Mouse (Mus musculus) limb, embryonic 10.5 days (tissue): ENCODE measurements around the gene Thnsl1. TPM values are rescaled to one million over a fixed set of nuclear protein-coding genes. Genes with fewer than 3 reads are reported as not detected.

ENCODE experiments used
- DNase-seq: peaks from one replicate; pipeline ENCODE4 v3.0.0-alpha.2; 2017; ENCODE audit warnings: low spot score
- H3K27ac ChIP-seq: fragments of 300-500 bp; sonication (generic); 2 replicates; pipeline ENCODE4 v1.5.1; 2016; ENCODE audit warnings: mild to moderate bottlenecking
- H3K27me3 ChIP-seq: fragments of 300-500 bp; sonication (generic); 2 replicates; pipeline ENCODE4 v1.6.1; 2016; ENCODE audit warnings: low read depth, mild to moderate bottlenecking; ENCODE audit not compliant: poor library complexity, severe bottlenecking
- H3K36me3 ChIP-seq: fragments of 300-500 bp; sonication (generic); 2 replicates; pipeline ENCODE4 v1.6.1; 2016; ENCODE audit warnings: mild to moderate bottlenecking, moderate library complexity
- H3K4me1 ChIP-seq: fragments of 300-500 bp; sonication (generic); 2 replicates; pipeline ENCODE4 v1.6.1; 2016
- H3K4me3 ChIP-seq: fragments of 300-500 bp; sonication (generic); 2 replicates; pipeline ENCODE4 v1.5.1; 2016; ENCODE audit warnings: mild to moderate bottlenecking, moderate library complexity
- H3K9me3 ChIP-seq: fragments of 300-500 bp; sonication (generic); replicated peaks from 2 replicates; pipeline ENCODE4 v1.6.1; 2016; ENCODE audit warnings: mild to moderate bottlenecking
- WGBS: fragments of 180-500 bp; shearing (Covaris S2); methylation state at CpG from one replicate; pipeline ENCODE4 v1.1.7; 2016; 5-methylcytosine and 5-hydroxymethylcytosine counted together
- polyA plus RNA-seq: library from polyadenylated mRNA; unstranded; fragments of >200 nt; fragmentation: Nextera tagmentation; extraction: Ambion mirVana; gene quantifications from 2 replicates; pipeline ENCODE4 v1.2.1, GENCODE M21; 2016

Gene Thnsl1
- polyA plus RNA-seq = 6.1 and 6.9 TPM in 2 replicates

DNA sequence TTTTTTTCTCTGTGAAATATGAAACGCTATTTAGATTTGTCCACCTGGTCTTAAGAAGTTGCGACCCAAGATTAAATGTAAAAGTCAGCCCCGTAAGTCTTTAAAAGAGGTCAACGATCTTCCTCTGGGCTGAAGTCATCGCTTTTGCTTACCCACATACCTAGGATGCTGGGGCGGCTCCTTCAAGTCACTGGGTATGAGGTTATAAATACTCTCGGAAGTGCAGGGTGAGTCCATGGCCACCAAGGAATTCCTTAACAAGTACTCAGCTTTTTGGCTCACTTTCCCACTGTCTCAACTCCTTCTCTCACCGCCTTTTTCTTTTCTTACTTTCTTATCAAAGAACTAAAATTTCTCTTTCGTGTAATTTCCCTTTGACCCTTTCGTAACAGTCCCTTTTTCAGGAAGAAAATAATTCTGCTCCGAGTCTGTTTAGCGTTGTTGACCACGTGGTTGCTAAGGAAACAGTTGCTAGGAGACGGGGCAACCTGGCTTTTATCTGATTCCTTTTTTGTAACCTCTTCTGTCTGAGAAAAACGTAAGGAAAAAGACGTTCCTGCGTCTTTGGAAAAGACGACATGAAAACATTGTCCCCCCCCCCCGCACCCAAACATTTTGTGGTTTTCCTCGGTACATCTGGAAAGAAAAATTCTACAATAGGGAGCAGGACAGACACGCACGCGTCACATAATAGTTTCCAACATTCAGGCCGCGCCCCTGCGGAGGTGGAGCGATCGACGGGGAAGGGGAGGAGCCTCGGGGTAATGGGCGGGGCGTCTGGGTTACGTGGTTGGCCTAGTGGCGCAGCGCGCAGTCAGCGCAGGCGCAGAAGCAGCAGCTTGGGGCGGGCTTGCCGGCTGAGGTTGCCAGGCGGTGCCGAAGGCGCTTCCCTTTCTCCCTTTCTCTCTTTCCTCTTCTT lies at the start of gene Thnsl1, which contains the start of gene Enkur:
Gene Thnsl1 (plus strand): TSS at position 813 of the 919 bp plus-strand sequence.
Gene Enkur (minus strand): TSS at position 454 of the 919 bp plus-strand sequence.
- H3K4me3 ChIP-seq = peak within 1 kb of the TSS; percentile 63
- H3K36me3 ChIP-seq = no peaks in the 10 kb centered on the region
- no peaks in the 10 kb centered on the region for H3K27me3 ChIP-seq
- peak within 1 kb of the TSS; percentile 79 for H3K27ac ChIP-seq
- DNase-seq = peak; percentile 97
- 4% methylated on average over 43 of the region's 43 CpGs for WGBS
- peaks cover 5% of the 10 kb centered on the region; the same call in 1 of the 2 replicates for H3K4me1 ChIP-seq
- no peaks in the 10 kb centered on the region for H3K9me3 ChIP-seq

DNA sequence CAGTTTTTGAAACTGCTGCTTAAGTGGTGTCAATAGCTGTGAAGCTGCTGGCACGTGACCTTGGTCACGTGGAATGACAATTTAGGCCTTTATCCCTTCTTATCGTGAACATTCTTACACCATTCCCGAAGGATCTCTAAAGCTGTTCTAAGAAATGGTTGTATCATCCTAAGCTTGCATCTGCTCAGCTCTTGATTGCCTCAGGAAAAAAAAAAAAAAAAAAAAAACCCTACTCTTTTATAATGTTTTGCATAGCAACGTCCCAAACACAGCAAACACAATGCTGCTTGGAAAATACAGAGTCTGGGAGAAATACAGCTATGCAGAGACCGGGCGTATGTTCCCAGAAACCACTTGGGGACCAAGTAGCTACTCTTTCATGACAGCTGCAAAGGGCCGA lies 41.2 kb upstream of the Thnsl1 start:
- no peak for DNase-seq
- no peak overlapping the region for H3K4me3 ChIP-seq
- H3K27ac ChIP-seq = no peak overlapping the region
- 91% methylated on average over 8 of the region's 8 CpGs for WGBS
- no peaks in the 10 kb centered on the region for H3K27me3 ChIP-seq
- H3K4me1 ChIP-seq = no peaks in the 10 kb centered on the region
- H3K36me3 ChIP-seq = no peaks in the 10 kb centered on the region
- no peaks in the 10 kb centered on the region for H3K9me3 ChIP-seq

DNA sequence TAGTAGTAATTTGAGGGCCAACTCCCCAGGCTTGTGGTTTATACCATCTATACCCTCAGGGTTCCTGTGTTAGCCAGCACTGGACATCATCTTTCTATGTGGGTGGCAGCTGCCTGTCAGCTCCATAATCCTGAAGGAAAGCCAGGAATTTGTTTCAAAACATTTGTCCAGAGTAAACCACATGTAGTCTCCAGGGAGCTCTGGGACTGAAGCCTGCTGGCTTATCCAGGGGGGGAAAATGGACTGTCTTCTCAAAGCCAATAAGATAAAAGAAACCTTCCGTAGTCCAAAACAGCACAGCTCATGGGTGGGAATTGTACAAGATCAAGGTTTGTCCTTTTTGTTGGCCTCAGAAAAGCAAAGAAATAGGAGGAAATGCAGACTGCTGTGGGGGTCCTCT lies 37.6 kb upstream of the Thnsl1 start:
- 98% methylated on average over 1 of the region's 1 CpGs for WGBS
- no peak for DNase-seq
- H3K4me3 ChIP-seq = no peak overlapping the region
- H3K9me3 ChIP-seq = no peaks in the 10 kb centered on the region
- no peaks in the 10 kb centered on the region for H3K36me3 ChIP-seq
- H3K4me1 ChIP-seq = no peaks in the 10 kb centered on the region
- no peaks in the 10 kb centered on the region for H3K27me3 ChIP-seq
- no peak overlapping the region for H3K27ac ChIP-seq

DNA sequence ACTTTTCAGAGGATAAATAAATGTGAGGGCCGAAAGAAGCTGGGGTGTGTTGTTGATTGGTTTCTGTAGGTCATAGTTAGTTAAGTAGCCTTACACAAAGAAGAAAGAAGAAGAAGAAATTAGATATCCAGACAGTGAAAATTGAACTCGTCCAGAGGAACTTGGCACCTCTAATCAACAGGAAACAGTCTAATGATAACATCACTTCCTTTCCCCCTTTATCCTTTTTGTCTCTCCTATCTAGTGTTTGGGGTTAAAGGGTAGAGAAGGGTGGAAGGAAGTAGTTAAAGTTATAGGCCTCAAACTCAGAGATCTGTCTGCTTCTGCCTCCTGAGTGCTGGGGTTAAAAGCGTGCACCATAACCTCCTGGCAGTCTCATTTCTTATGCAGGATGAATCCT lies 32.7 kb upstream of the Thnsl1 start:
- H3K27me3 ChIP-seq = no peaks in the 10 kb centered on the region
- no peak overlapping the region for H3K4me3 ChIP-seq
- H3K27ac ChIP-seq = no peak overlapping the region
- 78% methylated on average over 3 of the region's 3 CpGs for WGBS
- no peaks in the 10 kb centered on the region for H3K36me3 ChIP-seq
- no peak for DNase-seq
- no peaks in the 10 kb centered on the region for H3K9me3 ChIP-seq
- H3K4me1 ChIP-seq = no peaks in the 10 kb centered on the region

DNA sequence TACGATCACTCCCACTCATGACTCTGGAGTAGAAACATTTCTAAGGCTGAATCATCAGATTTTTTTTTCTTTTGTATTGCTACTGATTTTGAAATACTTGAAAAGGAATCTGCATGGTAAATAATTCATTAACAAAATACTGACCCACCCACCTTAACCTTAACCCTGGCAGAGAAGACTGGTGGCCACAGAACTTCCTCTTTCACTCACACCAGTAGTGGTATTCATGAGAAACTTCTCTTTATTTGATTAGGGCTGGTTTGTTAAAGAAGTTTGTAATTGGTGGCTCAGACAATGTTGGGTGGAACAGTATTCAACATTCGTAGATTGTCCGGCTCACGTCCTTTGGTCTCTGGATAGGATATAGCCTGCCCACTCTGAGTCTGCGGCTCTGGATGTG lies 26.4 kb upstream of the Thnsl1 start:
- Histone ChIP-seq H3K27me3 (no peaks in the 10 kb centered on the region), H3K4me1 (no peaks in the 10 kb centered on the region), H3K36me3 (no peaks in the 10 kb centered on the region), H3K9me3 (0 out of 2 replicates have a peak, but pooled peaks cover 1% of the 10 kb centered on the region), H3K27ac (no peak overlapping the region), H3K4me3 (no peak overlapping the region)
- 94% methylated on average over 5 of the region's 5 CpGs for WGBS
- no peak for DNase-seq

DNA sequence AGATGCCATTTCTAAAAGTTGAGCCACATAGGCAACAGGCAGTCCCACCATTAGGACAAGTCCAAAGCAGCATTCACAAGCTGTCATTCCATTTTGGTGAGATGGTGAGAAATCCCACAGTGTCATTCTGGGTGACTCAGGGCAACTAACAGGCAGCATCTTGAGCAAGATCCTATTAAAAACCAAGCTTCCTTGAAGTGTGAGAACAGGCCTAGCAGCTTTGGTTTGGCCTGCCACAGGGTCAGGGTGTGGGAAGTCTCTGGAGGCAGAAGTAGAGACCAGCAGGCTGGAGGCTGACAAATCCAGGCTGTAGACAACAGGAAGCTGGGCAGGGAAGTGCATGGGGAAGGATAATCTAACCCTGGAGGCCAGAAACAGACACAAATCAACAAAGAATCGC lies 22.7 kb upstream of the Thnsl1 start:
- no peaks in the 10 kb centered on the region for H3K27me3 ChIP-seq
- 75% methylated on average over 1 of the region's 1 CpGs for WGBS
- no peak overlapping the region for H3K27ac ChIP-seq
- H3K4me1 ChIP-seq = no peaks in the 10 kb centered on the region
- DNase-seq = no peak
- 0 out of 2 replicates have a peak, but pooled peaks cover 1% of the 10 kb centered on the region for H3K9me3 ChIP-seq
- no peak overlapping the region for H3K4me3 ChIP-seq
- H3K36me3 ChIP-seq = no peaks in the 10 kb centered on the region

DNA sequence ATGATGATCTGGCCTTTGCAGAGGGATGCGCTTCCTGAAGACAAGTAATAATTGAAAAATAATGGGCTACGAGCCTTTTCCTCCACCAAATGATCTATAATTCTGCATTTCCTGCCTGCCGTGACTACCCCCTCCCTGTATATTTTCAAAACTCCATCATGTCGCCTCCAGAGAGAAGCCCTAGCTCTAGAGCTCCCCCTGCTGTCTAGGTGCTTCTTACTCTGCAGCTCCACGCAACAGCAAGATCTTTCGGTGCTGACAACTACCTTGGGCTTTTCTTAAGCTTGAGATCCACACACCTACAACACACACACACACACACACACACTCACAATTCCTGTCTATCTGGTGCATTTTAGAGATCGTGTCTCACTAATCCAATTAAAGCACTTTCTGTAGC lies 17.9 kb upstream of the Thnsl1 start:
- no peaks in the 10 kb centered on the region for H3K27me3 ChIP-seq
- no peak overlapping the region for H3K27ac ChIP-seq
- no peaks in the 10 kb centered on the region for H3K4me1 ChIP-seq
- peak; percentile 42 for DNase-seq
- H3K4me3 ChIP-seq = no peak overlapping the region
- H3K9me3 ChIP-seq = 0 out of 2 replicates have a peak, but pooled peaks cover 1% of the 10 kb centered on the region
- WGBS = 57% methylated on average over 7 of the region's 7 CpGs
- H3K36me3 ChIP-seq = no peaks in the 10 kb centered on the region

DNA sequence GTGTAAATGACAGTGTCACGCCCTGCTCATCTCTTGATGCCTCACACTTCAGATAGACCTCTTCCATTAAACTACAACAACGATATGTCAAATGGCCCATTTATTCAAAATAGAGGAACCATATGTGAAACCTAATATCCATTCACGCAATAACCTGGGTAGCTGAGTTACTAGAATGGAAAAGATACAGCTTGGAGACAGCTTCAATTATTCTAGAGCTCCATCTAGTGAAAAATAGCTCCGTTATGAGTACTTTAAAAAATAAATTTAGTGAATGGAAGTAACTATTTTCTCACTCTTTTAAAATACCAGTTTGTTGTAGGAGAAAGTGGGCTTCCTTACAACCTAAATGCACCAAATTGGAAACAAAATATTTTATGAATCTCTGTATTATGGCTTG lies 16.9 kb upstream of the Thnsl1 start:
- H3K27me3 ChIP-seq = no peaks in the 10 kb centered on the region
- no peak for DNase-seq

DNA sequence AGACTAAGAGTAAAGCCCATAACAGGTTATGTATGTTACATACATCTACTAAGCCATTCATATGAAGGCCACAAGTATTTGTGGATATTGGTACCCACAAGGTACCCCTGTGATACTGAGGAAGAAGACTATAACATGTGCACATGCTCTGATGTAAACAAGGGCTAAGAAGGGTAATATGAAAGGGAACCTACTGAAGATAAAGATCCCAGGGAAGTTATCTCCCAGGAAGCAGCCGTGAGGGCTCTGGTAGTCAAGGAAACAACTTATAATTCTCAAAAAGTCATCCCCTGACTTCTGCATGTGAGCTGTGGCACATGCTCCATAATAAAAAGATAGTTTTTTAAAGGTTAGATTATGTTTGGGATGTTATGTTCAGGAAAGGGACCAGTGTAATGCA lies 14.3 kb upstream of the Thnsl1 start:
- H3K9me3 ChIP-seq = no peaks in the 10 kb centered on the region
- no peaks in the 10 kb centered on the region for H3K27me3 ChIP-seq
- no peaks in the 10 kb centered on the region for H3K4me1 ChIP-seq
- WGBS = 88% methylated on average over 1 of the region's 1 CpGs
- no peak for DNase-seq
- no peak overlapping the region for H3K4me3 ChIP-seq
- H3K27ac ChIP-seq = no peak overlapping the region
- no peaks in the 10 kb centered on the region for H3K36me3 ChIP-seq

More for the DNA sequence above, 16.9 kb upstream of the Thnsl1 start:
- Histone ChIP-seq H3K4me3 (no peak overlapping the region), H3K27ac (no peak overlapping the region), H3K9me3 (no peaks in the 10 kb centered on the region), H3K36me3 (no peaks in the 10 kb centered on the region), H3K4me1 (no peaks in the 10 kb centered on the region)
- WGBS = 86% methylated on average over 4 of the region's 4 CpGs

DNA sequence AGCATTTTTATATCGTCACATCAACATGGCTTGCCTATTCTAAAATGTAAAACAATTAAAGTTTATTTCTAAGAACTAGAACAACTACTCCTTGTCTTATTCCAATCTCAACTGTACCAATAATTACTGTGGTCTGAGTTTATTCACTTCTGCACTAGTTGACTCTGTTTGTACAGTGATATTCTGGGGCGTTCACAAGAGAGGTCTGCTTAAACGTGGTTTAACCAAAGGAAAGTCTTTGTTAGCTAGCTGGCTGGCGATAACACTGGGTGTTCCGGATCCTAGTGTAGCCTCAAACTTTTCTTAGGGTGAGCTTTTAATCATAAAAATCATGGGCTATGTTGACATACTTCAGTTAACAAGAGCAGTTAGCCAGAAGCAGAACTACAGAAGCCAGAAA lies 10.3 kb upstream of the Thnsl1 start:
- Histone ChIP-seq H3K27me3 (no peaks in the 10 kb centered on the region), H3K27ac (no peak overlapping the region), H3K36me3 (no peaks in the 10 kb centered on the region), H3K9me3 (no peaks in the 10 kb centered on the region), H3K4me3 (no peak overlapping the region), H3K4me1 (no peaks in the 10 kb centered on the region)
- 93% methylated on average over 5 of the region's 5 CpGs for WGBS
- DNase-seq = no peak

DNA sequence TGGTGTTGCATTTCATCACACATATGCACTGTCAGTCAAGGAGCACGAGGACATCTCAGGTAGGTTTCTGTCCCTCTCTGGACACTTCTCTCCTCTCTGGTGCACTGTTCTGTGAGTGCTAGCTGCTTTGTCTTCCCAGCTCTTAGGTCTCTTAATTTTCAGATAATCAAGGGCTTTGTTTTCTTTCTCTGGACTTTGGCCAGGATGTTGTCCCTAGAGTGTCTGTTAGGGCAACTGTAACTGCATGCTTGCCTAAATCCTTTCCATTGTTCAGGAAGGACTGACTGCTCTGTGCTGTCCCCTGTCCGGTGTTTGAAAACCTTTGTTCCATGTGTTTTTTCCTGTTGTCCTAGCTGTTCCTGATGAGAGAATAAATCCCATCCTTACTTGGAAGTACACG lies 6.5 kb upstream of the Thnsl1 start:
- no peaks in the 10 kb centered on the region for H3K36me3 ChIP-seq
- H3K27me3 ChIP-seq = no peaks in the 10 kb centered on the region
- H3K9me3 ChIP-seq = no peaks in the 10 kb centered on the region
- 68% methylated on average over 3 of the region's 3 CpGs for WGBS
- no peak overlapping the region for H3K4me3 ChIP-seq
- no peak for DNase-seq
- H3K27ac ChIP-seq = no peak overlapping the region
- H3K4me1 ChIP-seq = no peaks in the 10 kb centered on the region

DNA sequence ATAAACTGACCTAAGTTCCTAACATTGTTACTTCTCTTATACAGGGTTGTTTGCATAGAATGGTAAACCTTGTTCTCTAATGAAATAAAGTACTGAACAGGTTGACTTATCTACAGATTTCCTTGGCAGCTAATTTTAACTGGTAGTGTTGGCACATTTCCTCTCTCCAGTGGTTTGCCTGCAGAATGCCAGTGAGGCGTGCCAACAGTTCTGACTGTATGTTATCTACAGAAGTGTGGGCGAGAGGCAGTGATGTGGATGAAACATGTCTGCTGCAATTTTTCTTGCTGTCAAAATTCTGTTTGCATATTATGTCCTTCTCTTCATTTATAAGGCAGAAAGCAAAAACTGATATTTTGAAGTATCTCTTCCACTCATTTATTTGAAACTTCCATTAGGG lies 2.8 kb upstream of the Thnsl1 start:
- H3K9me3 ChIP-seq = no peaks in the 10 kb centered on the region
- 89% methylated on average over 2 of the region's 2 CpGs for WGBS

DNA sequence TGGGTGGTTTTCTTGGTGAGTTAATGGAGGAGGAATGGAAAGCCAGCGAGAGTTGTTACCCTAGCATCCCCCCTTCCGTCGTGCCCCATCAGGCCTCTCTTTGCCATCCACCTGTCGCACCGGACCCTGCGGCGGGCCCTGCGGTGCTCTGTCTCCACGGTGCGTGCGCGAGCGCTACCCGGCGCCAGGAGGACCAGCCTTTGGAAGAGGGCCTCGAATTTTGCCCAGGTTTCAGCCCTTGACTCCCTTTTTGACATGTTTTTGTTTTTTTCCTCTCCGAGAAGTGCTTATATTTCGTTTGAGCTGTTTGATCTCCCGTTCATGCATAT lies 271 bp downstream of the Thnsl1 start:
- H3K4me3 ChIP-seq = peak overlapping the region; percentile 63
- H3K27me3 ChIP-seq = no peaks in the 10 kb centered on the region
- H3K27ac ChIP-seq = peak overlapping the region; percentile 79
- no peak for DNase-seq
- WGBS = 2% methylated on average over 19 of the region's 19 CpGs
- no peaks in the 10 kb centered on the region for H3K36me3 ChIP-seq
- H3K4me1 ChIP-seq = peaks cover 5% of the 10 kb centered on the region; the same call in 1 of the 2 replicates
- H3K9me3 ChIP-seq = no peaks in the 10 kb centered on the region

More for the DNA sequence above, 2.8 kb upstream of the Thnsl1 start:
- no peak overlapping the region for H3K27ac ChIP-seq
- H3K4me3 ChIP-seq = no peak overlapping the region
- peaks cover 5% of the 10 kb centered on the region; the same call in 1 of the 2 replicates for H3K4me1 ChIP-seq
- no peaks in the 10 kb centered on the region for H3K36me3 ChIP-seq
- no peak for DNase-seq
- H3K27me3 ChIP-seq = no peaks in the 10 kb centered on the region
